Mouse (Mus musculus) left cerebral cortex, adult 9 months (tissue): ENCODE data around the gene Adamts10.

Experiments used
- DNase-seq, 2 experiments: peaks; one replicate each; pipeline ENCODE4 v3.0.0; 2022; ENCODE audit warnings: low spot score in 2 of 2

Adamts10 gene

GRCm38 (mm10) chr17:33552964-33553363 lies 29.0 kb downstream of the Adamts10 start:
- no peak for DNase-seq

- no peak for DNase-seq
Observed at GRCm38 (mm10) chr17:33554536-33554935, 30.5 kb downstream of the Adamts10 start.

- peak in 1 of 2 experiments; percentile 23 for DNase-seq
Observed at GRCm38 (mm10) chr17:33555223-33555855, 31.3 kb downstream of the Adamts10 start, which contains the start of gene Myo1f. Myo1f (plus strand) TSS chr17:33555707.

- no peak for DNase-seq
Observed at GRCm38 (mm10) chr17:33557922-33558321, 33.9 kb downstream of the Adamts10 start.

- peak in 1 of 2 experiments; percentile 17 for DNase-seq
Observed at GRCm38 (mm10) chr17:33563527-33564076, 39.6 kb downstream of the Adamts10 start.

- no peak for DNase-seq
Observed at GRCm38 (mm10) chr17:33564599-33564998, 40.6 kb downstream of the Adamts10 start.

GRCm38 (mm10) chr17:33566182-33566581 lies 42.2 kb downstream of the Adamts10 start:
- peak in 1 of 2 experiments; percentile 12 for DNase-seq

GRCm38 (mm10) chr17:33584061-33584460 lies 60.1 kb downstream of the Adamts10 start:
- DNase-seq = no peak

GRCm38 (mm10) chr17:33586011-33586410 lies 62.0 kb downstream of the Adamts10 start:
- no peak for DNase-seq

GRCm38 (mm10) chr17:33597271-33597670 lies 73.3 kb downstream of the Adamts10 start:
- DNase-seq = no peak

- no peak for DNase-seq
Observed at GRCm38 (mm10) chr17:33598506-33598905, 74.5 kb downstream of the Adamts10 start.

GRCm38 (mm10) chr17:33599836-33600475 lies 76.0 kb downstream of the Adamts10 start:
- DNase-seq = no peak

- DNase-seq = no peak
Observed at GRCm38 (mm10) chr17:33600831-33601230, 76.8 kb downstream of the Adamts10 start.

GRCm38 (mm10) chr17:33601947-33602346 lies 77.9 kb downstream of the Adamts10 start:
- DNase-seq = no peak
